Mouse (Mus musculus): ENCODE results near the gene Gm9922. TPM values are rescaled to one million over a fixed set of nuclear protein-coding genes. Genes with fewer than 3 reads are reported as not detected.

Gene Gm9922
- polyA plus RNA-seq (2014; fragmentation: Illumina TruSeq; extraction: RNeasy Lipid Tissue Mini Kit (QIAGEN cat#74804); ENCODE audit: low replicate concordance) = not detected

GRCm38 (mm10) chr14:101729237-101729971, at the start of gene Gm9922, which contains the start of gene Lmo7:
Gm9922 (minus strand) TSS chr14:101729814.
Lmo7 (plus strand) TSS chr14:101729957.

Other genes with a start within 250 kb of the Gm9922 start
- gene Tbc1d4, start 120.6 kb downstream of the Gm9922 start, polyA plus RNA-seq (2014; fragmentation: Illumina TruSeq; extraction: RNeasy Lipid Tissue Mini Kit (QIAGEN cat#74804); ENCODE audit: low replicate concordance) = 9.5 TPM
- gene Commd6, start 89.1 kb downstream of the Gm9922 start, polyA plus RNA-seq (2014; fragmentation: Illumina TruSeq; extraction: RNeasy Lipid Tissue Mini Kit (QIAGEN cat#74804); ENCODE audit: low replicate concordance) = 101 TPM
- gene Uchl3, start 75.8 kb downstream of the Gm9922 start, polyA plus RNA-seq (2014; fragmentation: Illumina TruSeq; extraction: RNeasy Lipid Tissue Mini Kit (QIAGEN cat#74804); ENCODE audit: low replicate concordance) = 158 TPM
- 453 TPM for gene Lmo7, start 143 bp upstream of the Gm9922 start, polyA plus RNA-seq (2014; fragmentation: Illumina TruSeq; extraction: RNeasy Lipid Tissue Mini Kit (QIAGEN cat#74804); ENCODE audit: low replicate concordance)

Measured in small intestine, adult 10 weeks (tissue).